ENCODE assay signal across 8 mouse cellular contexts in genomic region chr11:69754701-69755100, GRCm38 (mm10). TPM values are rescaled to one million over a fixed set of nuclear protein-coding genes. Genes with fewer than 3 reads are reported as not detected.
DNase-seq lines count a peak whose midpoint lies in the region; ATAC-seq and TF ChIP-seq lines count a peak whose summit lies in the region.

No protein-coding gene starts in this region.

- no peak overlapping the region for H3K4me3 ChIP-seq in kidney, adult 2 months (ENCODE audit: insufficient read depth, low read depth, low read length)
- H3K4me3 ChIP-seq in embryonic facial prominence, embryonic 15.5 days (replicated peaks): no peak overlapping the region
- H3K4me3 ChIP-seq in limb, embryonic 10.5 days: peak overlapping the region; percentile 11; the same call in 1 of the 2 replicates

- no peaks in the 10 kb centered on the region for H3K9me3 ChIP-seq in embryonic facial prominence, embryonic 15.5 days (replicated peaks)
- H3K9me3 ChIP-seq in limb, embryonic 10.5 days (replicated peaks): no peaks in the 10 kb centered on the region

- no peak for TF ChIP-seq CTCF in kidney, adult 2 months (conservative IDR thresholded peaks at IDR 0.05; ENCODE audit: insufficient read depth, insufficient read length, low read depth, low read length)

- no peaks in the 10 kb centered on the region for H3K27me3 ChIP-seq in kidney, adult 2 months (replicated peaks; ENCODE audit: control insufficient read depth, insufficient read depth, low read length)
- H3K27me3 ChIP-seq in embryonic facial prominence, embryonic 15.5 days: no peaks in the 10 kb centered on the region
- no peaks in the 10 kb centered on the region for H3K27me3 ChIP-seq in limb, embryonic 10.5 days (ENCODE audit: low read depth, poor library complexity, severe bottlenecking)

- WGBS in kidney, adult 2 months: 23% methylated on average over 3 of the region's 3 CpGs
- 49% methylated on average over 3 of the region's 3 CpGs for WGBS in embryonic facial prominence, embryonic 15.5 days
- 73% methylated on average over 3 of the region's 3 CpGs for WGBS in limb, embryonic 10.5 days

- ATAC-seq in embryonic facial prominence, embryonic 15.5 days (ENCODE audit: insufficient number of reproducible peaks, low FRiP score, low TSS enrichment, low read depth): no peak

- peaks cover 9% of the 10 kb centered on the region; the same call in 1 of the 2 replicates for H3K4me1 ChIP-seq in kidney, adult 2 months (ENCODE audit: control insufficient read depth, insufficient read depth, low read length)
- H3K4me1 ChIP-seq in embryonic facial prominence, embryonic 15.5 days: peaks cover 34% of the 10 kb centered on the region
- peaks cover 34% of the 10 kb centered on the region for H3K4me1 ChIP-seq in limb, embryonic 10.5 days

- H3K36me3 ChIP-seq in kidney, adult 2 months (ENCODE audit: control insufficient read depth, insufficient read depth, low read length): no peaks in the 10 kb centered on the region
- no peaks in the 10 kb centered on the region for H3K36me3 ChIP-seq in embryonic facial prominence, embryonic 15.5 days
- peaks cover 18% of the 10 kb centered on the region for H3K36me3 ChIP-seq in limb, embryonic 10.5 days

- H3K4me2 ChIP-seq in embryonic facial prominence, embryonic 15.5 days (replicated peaks): peak overlapping the region; percentile 18; the same call in 1 of the 2 replicates

- no peak overlapping the region for H3K27ac ChIP-seq in kidney, adult 2 months (ENCODE audit: insufficient read depth, low read depth, low read length)
- H3K27ac ChIP-seq in embryonic facial prominence, embryonic 15.5 days (replicated peaks): no peak overlapping the region
- H3K27ac ChIP-seq in limb, embryonic 10.5 days: no peak overlapping the region

- TF ChIP-seq POLR2A in kidney, adult 2 months (IDR thresholded peaks at IDR 0.05; ENCODE audit: low read depth, low read length): no peak

- peak; percentile 65 for DNase-seq in kidney, adult 2 months
- no peak for DNase-seq in kidney, adult 11 months
- DNase-seq in NIH3T3 (ENCODE audit: low read depth): peak; percentile 85
- DNase-seq in limb, embryonic 10.5 days (ENCODE audit: low spot score): no peak
- DNase-seq in naive thymus-derived CD4-positive, alpha-beta T cell, adult 2 months (ENCODE audit: low read depth): peak; percentile 85
- no peak for DNase-seq in urinary bladder, postnatal 36 days (ENCODE audit: low spot score in 2 of 2)
- no peak for DNase-seq in urinary bladder, postnatal 4 days (ENCODE audit: low spot score in 2 of 2)

- no peak overlapping the region for H3K9ac ChIP-seq in embryonic facial prominence, embryonic 15.5 days

RNA-seq across cellular contexts. Expression of gene Polr2a, which starts 3.7 kb away (rescaled TPM):
- polyA plus RNA-seq in kidney, adult 2 months (2012; rRNA removed): 25.3 and 37.8 TPM in 2 replicates
- 24.3 and 28.2 TPM in 2 replicates for polyA plus RNA-seq in embryonic facial prominence, embryonic 15.5 days (2015; fragmentation: Nextera tagmentation; extraction: Ambion mirVana)
- polyA plus RNA-seq in limb, embryonic 10.5 days (2016; fragmentation: Nextera tagmentation; extraction: Ambion mirVana): 41.8 and 47.0 TPM in 2 replicates

RNA-seq across cellular contexts. Expression of gene Slc35g3, which starts 7.1 kb away (rescaled TPM):
- 0.05 and 0.10 TPM in 2 replicates for polyA plus RNA-seq in kidney, adult 2 months (2012; rRNA removed)
- polyA plus RNA-seq in embryonic facial prominence, embryonic 15.5 days (2015; fragmentation: Nextera tagmentation; extraction: Ambion mirVana): 0.15 and 0.18 TPM in 2 replicates
- polyA plus RNA-seq in limb, embryonic 10.5 days (2016; fragmentation: Nextera tagmentation; extraction: Ambion mirVana): 0.09 and 0.10 TPM in 2 replicates

RNA-seq across cellular contexts. Expression of gene Zbtb4, which starts 11.0 kb away (rescaled TPM):
- 22.3 and 24.4 TPM in 2 replicates for polyA plus RNA-seq in kidney, adult 2 months (2012; rRNA removed)
- 5.7 and 6.1 TPM in 2 replicates for polyA plus RNA-seq in embryonic facial prominence, embryonic 15.5 days (2015; fragmentation: Nextera tagmentation; extraction: Ambion mirVana)
- 0.25 and 0.59 TPM in 2 replicates for polyA plus RNA-seq in limb, embryonic 10.5 days (2016; fragmentation: Nextera tagmentation; extraction: Ambion mirVana)

RNA-seq across cellular contexts. Expression of gene Chrnb1, which starts 41.0 kb away (rescaled TPM):
- polyA plus RNA-seq in kidney, adult 2 months (2012; rRNA removed): 11.9 and 14.3 TPM in 2 replicates
- polyA plus RNA-seq in embryonic facial prominence, embryonic 15.5 days (2015; fragmentation: Nextera tagmentation; extraction: Ambion mirVana): 29.3 and 38.6 TPM in 2 replicates
- 0.87 and 2.5 TPM in 2 replicates for polyA plus RNA-seq in limb, embryonic 10.5 days (2016; fragmentation: Nextera tagmentation; extraction: Ambion mirVana)

RNA-seq across cellular contexts. Expression of gene Fgf11, which starts 47.0 kb away (rescaled TPM):
- polyA plus RNA-seq in kidney, adult 2 months (2012; rRNA removed): 2.6 and 3.3 TPM in 2 replicates
- polyA plus RNA-seq in embryonic facial prominence, embryonic 15.5 days (2015; fragmentation: Nextera tagmentation; extraction: Ambion mirVana): 4.1 and 4.4 TPM in 2 replicates
- 0.40 and 0.55 TPM in 2 replicates for polyA plus RNA-seq in limb, embryonic 10.5 days (2016; fragmentation: Nextera tagmentation; extraction: Ambion mirVana)

Comparison
In these comparisons a context has a peak if more than half of its experiments do, and no peak if none do; other contexts are left out.
1. DNase-seq: peak in kidney, adult 2 months (single experiment), NIH3T3 (single experiment) and naive thymus-derived CD4-positive, alpha-beta T cell, adult 2 months (single experiment); none in kidney, adult 11 months (single experiment), limb, embryonic 10.5 days (single experiment), urinary bladder, postnatal 36 days (0 of 2) and urinary bladder, postnatal 4 days (0 of 2).